Mouse (Mus musculus) testis, adult 2 months (tissue): ENCODE measurements around the gene Hist2h2ab. TPM values are rescaled to one million over a fixed set of nuclear protein-coding genes. Genes with fewer than 3 reads are reported as not detected.

ENCODE experiments used
- H3K27ac ChIP-seq: fragments of 200-500 bp; 2 replicates; pipeline ENCODE4 v1.5.1; 2012; ENCODE audit warnings: low read depth, low read length; ENCODE audit not compliant: control insufficient read depth, insufficient read depth
- H3K27me3 ChIP-seq: fragments of 200-500 bp; 2 replicates; pipeline ENCODE4 v1.6.1; 2012; ENCODE audit warnings: mild to moderate bottlenecking, low read length, moderate library complexity; ENCODE audit not compliant: control insufficient read depth, insufficient read depth
- H3K36me3 ChIP-seq: fragments of 200-500 bp; 2 replicates; pipeline ENCODE4 v1.6.1; 2012; ENCODE audit warnings: mild to moderate bottlenecking, low read length; ENCODE audit not compliant: control insufficient read depth, insufficient read depth
- H3K4me1 ChIP-seq: fragments of 200-500 bp; 2 replicates; pipeline ENCODE4 v1.6.1; 2012; ENCODE audit warnings: low read length; ENCODE audit not compliant: control insufficient read depth, insufficient read depth
- H3K4me3 ChIP-seq: fragments of 200-500 bp; 2 replicates; pipeline ENCODE4 v1.5.1; 2012; ENCODE audit warnings: low read depth, mild to moderate bottlenecking, low read length, moderate library complexity, mixed read lengths; ENCODE audit not compliant: control insufficient read depth
- CTCF ChIP-seq: fragments of 200-500 bp; IDR thresholded peaks from 2 replicates; pipeline ENCODE4 v1.5.1; 2012; ENCODE audit warnings: low read depth, mild to moderate bottlenecking, inconsistent platforms, low read length, moderate library complexity; ENCODE audit not compliant: control insufficient read depth, insufficient read depth, insufficient replicate concordance
- POLR2A ChIP-seq: fragments of 200-500 bp; IDR thresholded peaks from 2 replicates; pipeline ENCODE4 v1.6.1; 2012; ENCODE audit warnings: low read depth, mild to moderate bottlenecking, inconsistent platforms, low read length, moderate library complexity; ENCODE audit not compliant: control insufficient read depth
- polyA plus RNA-seq: library from polyadenylated mRNA; depleted of rRNA; stranded (reverse); fragments of >200 nt; gene quantifications from 2 replicates; pipeline ENCODE4 v1.2.3, GENCODE M21; 2012

The Hist2h2ab gene
- polyA plus RNA-seq, 1 experiment, result 3.7 TPM

GRCm38 (mm10) chr3:96255926-96256593, 36.4 kb downstream of the Hist2h2ab start:
- H3K36me3 ChIP-seq, result no peaks in the 10 kb centered on the region
- TF ChIP-seq POLR2A (no peak), CTCF (no peak)
- no peak overlapping the region for H3K27ac ChIP-seq
- H3K27me3 ChIP-seq, result no peaks in the 10 kb centered on the region
- H3K4me1 ChIP-seq, result no peaks in the 10 kb centered on the region
- no peak overlapping the region for H3K4me3 ChIP-seq

- H3K27ac ChIP-seq, result no peak overlapping the region
- no peaks in the 10 kb centered on the region for H3K27me3 ChIP-seq
- no peak overlapping the region for H3K4me3 ChIP-seq
- H3K4me1 ChIP-seq, result peaks cover 2% of the 10 kb centered on the region; the same call in 1 of the 2 replicates
- no peak for TF ChIP-seq CTCF
- no peak for TF ChIP-seq POLR2A
- no peaks in the 10 kb centered on the region for H3K36me3 ChIP-seq
Observed at GRCm38 (mm10) chr3:96257190-96257589, 37.5 kb downstream of the Hist2h2ab start.

- H3K4me1 ChIP-seq, result peaks cover 3% of the 10 kb centered on the region
- no peak for TF ChIP-seq POLR2A
- no peak for TF ChIP-seq CTCF
- no peak overlapping the region for H3K4me3 ChIP-seq
- no peak overlapping the region for H3K27ac ChIP-seq
- no peaks in the 10 kb centered on the region for H3K36me3 ChIP-seq
- H3K27me3 ChIP-seq, result no peaks in the 10 kb centered on the region; the same call in 1 of the 2 replicates
Observed at GRCm38 (mm10) chr3:96260220-96260619, 40.6 kb downstream of the Hist2h2ab start.

GRCm38 (mm10) chr3:96261623-96262022, 42.0 kb downstream of the Hist2h2ab start:
- peaks cover 3% of the 10 kb centered on the region for H3K4me1 ChIP-seq
- TF ChIP-seq POLR2A (no peak), CTCF (no peak)
- H3K36me3 ChIP-seq, result no peaks in the 10 kb centered on the region
- peak overlapping the region; percentile 34; the same call in 1 of the 2 replicates for H3K27ac ChIP-seq
- H3K27me3 ChIP-seq, result no peaks in the 10 kb centered on the region; the same call in 1 of the 2 replicates
- H3K4me3 ChIP-seq, result no peak overlapping the region

- Histone ChIP-seq H3K27ac (peak overlapping the region; percentile 83), H3K27me3 (no peaks in the 10 kb centered on the region; the same call in 1 of the 2 replicates), H3K4me3 (peak overlapping the region; percentile 87), H3K36me3 (no peaks in the 10 kb centered on the region), H3K4me1 (peaks cover 3% of the 10 kb centered on the region)
- peak; percentile 35; the same call in 1 of the 2 replicates for TF ChIP-seq POLR2A
- TF ChIP-seq CTCF, result no peak
Observed at GRCm38 (mm10) chr3:96262216-96262875, 42.7 kb downstream of the Hist2h2ab start.

GRCm38 (mm10) chr3:96262979-96263550, 43.4 kb downstream of the Hist2h2ab start, which contains the start of gene Hist2h4:
Gene Hist2h4 (minus strand): TSS chr3:96263311.
- Histone ChIP-seq H3K4me3 (peak within 1 kb of the TSS; percentile 87), H3K4me1 (peaks cover 6% of the 10 kb centered on the region), H3K27ac (peak within 1 kb of the TSS; percentile 83), H3K27me3 (no peaks in the 10 kb centered on the region; the same call in 1 of the 2 replicates), H3K36me3 (no peaks in the 10 kb centered on the region)
- TF ChIP-seq POLR2A (peak; percentile 74; the same call in 1 of the 2 replicates), CTCF (no peak)
